Mouse (Mus musculus): ENCODE results near the gene Litaf.

GRCm38 (mm10) chr16:11093717-11094386 is 27.9 kb upstream of the Litaf start:
- TF ChIP-seq CTCF (IDR thresholded peaks at IDR 0.05; ENCODE audit: borderline replicate concordance, control insufficient read depth, extremely low read depth, insufficient read depth, low read length, poor library complexity) = no peak
- no peak for TF ChIP-seq POLR2A (IDR thresholded peaks at IDR 0.05; ENCODE audit: control insufficient read depth, extremely low read depth, insufficient read depth, low read length, poor library complexity)

Data from thymus, adult 2 months (tissue).